Mouse (Mus musculus): ENCODE measurements around the gene Tmub2.
A peak's percentile ranks its signal among the peaks of the same experiment; 100 is the strongest.
"Not testable (repeated sequence)": the region's sequence is repeated elsewhere in the genome, so short reads cannot be mapped to it uniquely, and the experiment has no call there.

Tmub2 gene

GRCm38 (mm10) chr11:102276411-102276915 lies 8.3 kb upstream of the Tmub2 start:
- no peak for DNase-seq (ENCODE audit: extremely low read depth, insufficient read length, low spot score)

DNA sequence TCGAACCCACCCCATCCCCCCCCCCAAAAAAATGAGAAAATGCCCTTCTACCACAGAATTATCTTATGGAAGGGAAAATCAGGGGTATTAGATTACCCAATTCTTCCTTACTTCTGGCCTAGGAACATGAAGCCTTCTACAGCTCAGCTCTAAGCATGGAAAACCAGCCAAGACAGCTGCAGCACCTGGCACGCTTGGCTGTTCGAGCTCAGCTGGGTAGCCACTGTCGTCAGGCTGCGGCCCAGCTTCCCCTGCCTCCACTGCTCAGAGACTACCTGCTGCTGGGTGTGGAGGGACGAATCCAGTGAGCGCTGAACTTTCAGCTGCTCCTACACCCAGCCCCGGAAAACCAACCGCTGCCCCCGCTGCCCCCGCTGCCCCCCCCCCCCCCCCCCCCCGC lies 7.0 kb upstream of the Tmub2 start:
- no peak for DNase-seq (ENCODE audit: extremely low read depth, insufficient read length, low spot score)

GRCm38 (mm10) chr11:102279595-102279994 lies 5.1 kb upstream of the Tmub2 start:
- DNase-seq (ENCODE audit: extremely low read depth, insufficient read length, low spot score) = no peak

DNA sequence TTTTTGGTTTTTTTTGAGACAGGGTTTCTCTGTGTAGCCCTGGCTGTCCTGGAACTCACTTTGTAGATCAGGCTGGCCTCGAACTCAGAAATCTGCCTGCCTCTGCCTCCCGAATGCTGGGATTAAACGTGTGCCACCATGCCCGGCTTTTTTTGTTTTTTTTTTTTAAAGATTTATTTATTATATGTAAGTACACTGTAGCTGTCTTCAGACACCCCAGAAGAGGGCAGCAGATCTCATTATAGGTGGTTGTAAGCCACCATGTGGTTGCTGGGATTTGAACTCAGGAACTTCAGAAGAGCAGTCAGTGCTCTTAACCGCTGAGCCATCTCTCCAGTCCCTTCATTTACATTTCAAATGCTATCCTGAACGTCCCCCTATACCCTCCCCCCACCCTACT lies 4.5 kb upstream of the Tmub2 start:
- not testable (repeated sequence) for DNase-seq (ENCODE audit: extremely low read depth, insufficient read length, low spot score)

DNA sequence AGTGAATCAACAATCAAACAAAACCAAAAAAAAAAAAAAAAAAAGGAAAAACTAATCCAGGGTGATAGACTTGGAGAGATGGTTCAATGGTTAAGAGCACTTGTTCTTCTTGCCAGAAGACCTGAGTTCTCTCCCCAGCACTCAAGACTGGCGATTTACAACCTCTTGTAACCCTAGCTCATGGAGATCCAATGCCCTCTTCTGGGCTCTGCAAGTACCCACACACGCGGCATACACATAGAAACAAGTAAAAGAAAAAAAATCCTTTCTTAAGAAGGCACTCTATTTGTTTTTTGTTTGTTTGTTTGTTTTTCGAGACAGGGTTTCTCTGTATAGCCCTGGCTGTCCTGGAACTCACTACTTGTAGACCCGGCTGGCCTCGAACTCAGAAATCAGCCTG lies 809 bp upstream of the Tmub2 start:
- no peak for DNase-seq (ENCODE audit: extremely low read depth, insufficient read length, low spot score)

GRCm38 (mm10) chr11:102285095-102285834 lies 534 bp downstream of the Tmub2 start:
- no peak for DNase-seq (ENCODE audit: extremely low read depth, insufficient read length, low spot score)

GRCm38 (mm10) chr11:102287485-102287884 lies 2.8 kb downstream of the Tmub2 start:
- DNase-seq (ENCODE audit: extremely low read depth, insufficient read length, low spot score) = no peak

DNA sequence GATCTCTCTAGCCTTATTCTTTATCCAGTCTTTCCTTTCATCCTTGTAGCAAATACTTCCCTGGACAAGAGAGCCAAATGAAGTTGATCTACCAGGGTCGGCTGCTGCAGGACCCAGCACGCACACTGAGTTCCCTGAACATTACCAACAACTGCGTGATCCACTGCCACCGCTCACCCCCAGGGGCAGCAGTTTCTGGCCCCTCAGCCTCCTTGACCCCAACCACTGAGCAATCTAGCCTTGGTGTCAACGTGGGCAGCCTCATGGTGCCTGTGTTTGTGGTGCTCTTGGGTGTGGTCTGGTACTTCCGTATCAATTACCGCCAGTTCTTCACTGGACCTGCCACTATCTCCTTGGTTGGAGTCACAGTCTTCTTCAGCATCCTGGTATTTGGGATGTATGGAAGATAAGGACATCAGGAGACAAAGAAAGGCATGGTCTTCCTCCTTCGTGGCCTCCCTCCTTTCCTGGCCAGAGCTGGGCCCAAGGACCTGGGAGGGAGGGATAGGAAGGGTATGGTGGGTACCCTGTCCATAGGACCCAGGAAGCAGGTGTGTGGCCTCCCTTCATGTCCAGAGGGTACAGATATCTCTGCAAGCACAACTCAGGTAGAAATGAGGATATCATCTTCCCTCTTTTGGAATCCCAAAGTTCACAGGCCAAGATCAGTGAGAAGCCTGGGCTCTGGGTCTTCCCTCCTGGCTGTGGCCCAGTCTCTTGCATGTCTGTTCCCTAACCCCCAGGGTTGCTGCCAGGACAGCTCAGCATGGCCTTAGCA lies 3.5 kb downstream of the Tmub2 start:
- DNase-seq (ENCODE audit: extremely low read depth, insufficient read length, low spot score) = no peak

DNA sequence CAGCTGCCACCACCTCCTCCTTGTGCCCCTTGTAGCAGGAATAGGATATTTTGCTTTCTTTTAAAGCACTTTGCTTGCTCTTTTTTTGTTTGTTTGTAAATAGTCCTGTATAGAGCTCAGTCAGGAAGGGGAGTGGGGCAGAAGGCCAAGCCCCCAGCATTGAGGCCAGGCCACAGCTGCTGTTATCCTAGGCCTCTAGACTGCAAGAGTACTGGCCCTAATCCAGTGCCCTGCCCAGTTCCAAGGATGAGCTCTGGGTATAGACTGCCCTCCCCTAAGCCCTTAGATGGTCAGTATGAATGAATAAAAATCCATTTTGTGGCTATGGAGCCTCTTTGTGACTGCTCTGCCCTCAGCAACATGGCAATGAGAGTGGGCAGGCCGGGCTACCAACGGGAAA lies 4.2 kb downstream of the Tmub2 start:
- no peak for DNase-seq (ENCODE audit: extremely low read depth, insufficient read length, low spot score)

- DNase-seq (ENCODE audit: extremely low read depth, insufficient read length, low spot score) = no peak
These were observed 4.9 kb downstream of the Tmub2 start for GRCm38 (mm10) chr11:102289511-102290100.

GRCm38 (mm10) chr11:102290141-102290540 lies 5.4 kb downstream of the Tmub2 start:
- no peak for DNase-seq (ENCODE audit: extremely low read depth, insufficient read length, low spot score)

- DNase-seq (ENCODE audit: extremely low read depth, insufficient read length, low spot score) = no peak
These were observed 6.4 kb downstream of the Tmub2 start for GRCm38 (mm10) chr11:102291051-102291535.

DNA sequence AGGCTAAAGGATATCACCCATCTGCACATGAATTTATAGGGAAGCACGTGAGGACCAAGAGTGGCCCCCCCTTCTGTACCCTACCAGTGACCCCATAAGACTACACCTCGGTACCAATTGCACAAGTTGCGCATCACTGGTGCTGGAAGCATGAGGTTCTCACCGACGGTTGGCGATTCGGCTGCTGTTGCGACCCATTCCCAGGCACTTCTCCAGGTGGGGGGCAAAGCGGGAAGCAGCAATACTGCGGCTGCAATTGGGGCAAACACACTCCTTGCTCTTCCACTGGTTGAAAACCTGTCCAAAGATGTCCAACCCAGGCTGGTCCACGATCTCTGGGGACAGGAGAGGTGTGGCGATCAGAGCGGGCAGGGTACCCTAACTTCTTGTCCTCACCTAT lies 9.2 kb downstream of the Tmub2 start:
- no peak for DNase-seq (ENCODE audit: extremely low read depth, insufficient read length, low spot score)

DNA sequence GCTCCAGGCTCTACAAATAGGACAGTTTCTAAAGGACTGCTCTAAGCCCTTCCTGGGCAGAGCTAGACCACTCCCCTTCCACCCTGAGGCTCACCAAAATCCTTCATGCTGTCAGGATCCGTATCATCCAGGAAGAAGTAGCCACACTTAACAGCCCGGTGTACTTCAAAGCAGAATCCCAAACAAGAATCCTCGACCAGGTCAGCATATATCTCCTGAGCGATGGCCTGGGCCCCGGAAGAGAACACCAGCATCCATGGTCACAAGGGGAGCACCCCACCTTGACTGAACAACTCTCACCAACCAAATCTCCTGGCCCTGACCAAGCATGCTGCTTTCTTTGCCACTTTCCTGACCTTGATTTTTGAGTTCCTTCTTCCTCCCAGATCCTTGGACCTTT lies 9.7 kb downstream of the Tmub2 start:
- DNase-seq (ENCODE audit: extremely low read depth, insufficient read length, low spot score) = no peak

GRCm38 (mm10) chr11:102294887-102295597 lies 10.3 kb downstream of the Tmub2 start:
- DNase-seq (ENCODE audit: extremely low read depth, insufficient read length, low spot score) = no peak

DNA sequence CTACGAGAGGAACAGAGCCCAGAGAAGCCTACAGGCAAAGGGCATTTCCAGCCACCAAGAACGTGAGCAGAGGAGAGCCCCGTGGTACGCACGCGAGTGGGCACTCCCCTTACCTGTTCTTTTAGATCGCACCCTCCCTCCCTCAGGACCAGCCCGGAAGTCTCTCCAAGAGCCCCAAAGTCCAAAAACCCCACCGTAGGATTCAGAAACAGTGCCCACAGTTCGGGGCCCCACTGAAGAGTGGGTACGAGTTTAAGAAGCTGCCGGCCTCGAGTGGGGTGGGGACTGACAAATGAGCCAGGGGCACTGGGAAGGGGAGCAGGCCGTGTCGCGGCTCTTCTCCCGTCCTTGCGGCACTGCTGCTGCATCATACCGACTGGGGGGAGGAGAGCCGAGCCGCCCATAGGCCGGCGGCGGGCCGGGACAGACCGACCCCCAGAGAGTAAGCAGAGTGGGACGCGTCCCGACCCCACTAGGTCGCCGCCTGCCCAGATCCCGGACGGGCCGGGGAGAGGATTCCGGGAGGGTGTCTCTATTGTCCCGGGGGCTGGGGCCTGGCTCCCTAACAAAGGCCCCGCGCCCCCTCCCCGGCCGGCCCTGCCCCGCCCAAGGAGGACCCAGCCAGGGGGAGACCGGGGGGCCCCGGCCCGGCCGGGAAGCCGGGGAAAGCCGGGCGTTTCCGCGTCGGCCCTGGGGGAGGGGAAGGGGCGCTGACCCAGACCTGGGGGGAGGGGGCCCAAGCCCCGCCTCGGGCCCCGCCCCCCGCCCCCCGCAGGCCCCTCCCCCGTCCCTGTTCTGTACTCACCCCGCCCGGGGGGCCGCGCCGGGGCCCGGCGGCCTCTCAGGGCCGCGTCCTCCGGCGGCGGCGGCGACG lies 11.1 kb downstream of the Tmub2 start:
- DNase-seq (ENCODE audit: extremely low read depth, insufficient read length, low spot score) = peak; percentile 68

- DNase-seq (ENCODE audit: extremely low read depth, insufficient read length, low spot score) = peak; percentile 99
These were observed 12.1 kb downstream of the Tmub2 start, which contains the start of gene Atxn7l3 for GRCm38 (mm10) chr11:102296491-102297472. Atxn7l3 (minus strand) TSS chr11:102296631.
